Mouse (Mus musculus) spleen, adult 2 months (tissue): ENCODE data around the gene Dock7. TPM values are rescaled to one million over a fixed set of nuclear protein-coding genes. Genes with fewer than 3 reads are reported as not detected.
"Not testable (repeated sequence)": the region's sequence is repeated elsewhere in the genome, so short reads cannot be mapped to it uniquely, and the experiment has no call there.

ENCODE experiments used
- DNase-seq, 2 experiments: peaks; one replicate each; pipeline versions ENCODE4 v3.0.0 to v3.0.0-alpha.2; 2012 to 2021; ENCODE audit warnings: low spot score in 2 of 2, low read depth in 1 of 2
- H3K27ac ChIP-seq: fragments of 200-500 bp; 2 replicates; pipeline ENCODE4 v1.5.1; 2012; ENCODE audit warnings: low read length, inconsistent platforms; ENCODE audit not compliant: insufficient read depth
- H3K27me3 ChIP-seq: fragments of 200-500 bp; 2 replicates; pipeline ENCODE4 v1.6.1; 2012; ENCODE audit warnings: mild to moderate bottlenecking, moderate library complexity, low read length, inconsistent platforms; ENCODE audit not compliant: control insufficient read depth, insufficient read depth
- H3K36me3 ChIP-seq: fragments of 200-500 bp; 2 replicates; pipeline ENCODE4 v1.6.1; 2012; ENCODE audit warnings: mild to moderate bottlenecking, low read length, inconsistent platforms; ENCODE audit not compliant: control insufficient read depth, insufficient read depth
- H3K4me1 ChIP-seq: fragments of 200-500 bp; 2 replicates; pipeline ENCODE4 v1.6.1; 2011; ENCODE audit warnings: inconsistent platforms; ENCODE audit not compliant: control insufficient read depth, insufficient read depth, insufficient read length
- H3K4me3 ChIP-seq: fragments of 200-500 bp; 2 replicates; pipeline ENCODE4 v1.5.1; 2011; ENCODE audit warnings: mild to moderate bottlenecking, inconsistent platforms; ENCODE audit not compliant: insufficient read depth, insufficient read length; ENCODE audit errors: extremely low read depth
- CTCF ChIP-seq: fragments of 200-500 bp; IDR thresholded peaks from 2 replicates; pipeline ENCODE4 v1.5.1; 2011; ENCODE audit warnings: mild to moderate bottlenecking, inconsistent platforms; ENCODE audit not compliant: insufficient read depth, insufficient read length, insufficient replicate concordance; ENCODE audit errors: extremely low read depth
- POLR2A ChIP-seq: fragments of 200-500 bp; IDR thresholded peaks from 2 replicates; pipeline ENCODE4 v1.6.1; 2011; ENCODE audit warnings: low read depth, low read length, inconsistent platforms
- WGBS: fragments of 180-500 bp; shearing (Covaris S2); methylation state at CpG from one replicate; pipeline ENCODE4 v1.1.7; 2018; 5-methylcytosine and 5-hydroxymethylcytosine counted together
- polyA plus RNA-seq: library from polyadenylated mRNA; depleted of rRNA; stranded (reverse); fragments of >200 nt; gene quantifications from 2 replicates; pipeline ENCODE4 v1.2.3, GENCODE M21; 2012

Gene Dock7
- polyA plus RNA-seq, 1 experiment = 5.4 TPM

GRCm38 (mm10) chr4:99028377-99028776, 92.3 kb downstream of the Dock7 start:
- Histone ChIP-seq H3K27ac (no peak overlapping the region), H3K4me1 (no peaks in the 10 kb centered on the region), H3K36me3 (no peaks in the 10 kb centered on the region), H3K27me3 (no peaks in the 10 kb centered on the region), H3K4me3 (no peak overlapping the region)
- TF ChIP-seq POLR2A (no peak), CTCF (no peak)
- WGBS = 88% methylated on average over 5 of the region's 5 CpGs
- DNase-seq = no peak

GRCm38 (mm10) chr4:99022221-99022620, 98.5 kb downstream of the Dock7 start:
- Histone ChIP-seq H3K36me3 (no peaks in the 10 kb centered on the region), H3K27me3 (no peaks in the 10 kb centered on the region), H3K27ac (no peak overlapping the region), H3K4me1 (no peaks in the 10 kb centered on the region), H3K4me3 (no peak overlapping the region)
- WGBS = 93% methylated on average over 8 of the region's 8 CpGs
- DNase-seq = no peak
- no peak for TF ChIP-seq POLR2A
- TF ChIP-seq CTCF = no peak

- WGBS = 93% methylated on average over 4 of the region's 4 CpGs
- TF ChIP-seq POLR2A (no peak), CTCF (no peak)
These were observed 109.7 kb downstream of the Dock7 start for GRCm38 (mm10) chr4:99011039-99011438.

GRCm38 (mm10) chr4:99006319-99006718, 114.4 kb downstream of the Dock7 start:
- TF ChIP-seq POLR2A (no peak), CTCF (no peak)
- Histone ChIP-seq H3K4me1 (no peaks in the 10 kb centered on the region), H3K27me3 (no peaks in the 10 kb centered on the region), H3K36me3 (no peaks in the 10 kb centered on the region), H3K4me3 (no peak overlapping the region), H3K27ac (no peak overlapping the region)
- DNase-seq = no peak
- 44% methylated on average over 2 of the region's 2 CpGs for WGBS

More at GRCm38 (mm10) chr4:99011039-99011438, 109.7 kb downstream of the Dock7 start:
- Histone ChIP-seq H3K36me3 (no peaks in the 10 kb centered on the region), H3K27ac (no peak overlapping the region), H3K27me3 (no peaks in the 10 kb centered on the region), H3K4me3 (no peak overlapping the region), H3K4me1 (no peaks in the 10 kb centered on the region)
- DNase-seq = no peak

GRCm38 (mm10) chr4:99005574-99005973, 115.1 kb downstream of the Dock7 start:
- 81% methylated on average over 2 of the region's 2 CpGs for WGBS
- no peaks in the 10 kb centered on the region for H3K27me3 ChIP-seq
- no peaks in the 10 kb centered on the region for H3K4me1 ChIP-seq
- no peaks in the 10 kb centered on the region for H3K36me3 ChIP-seq
- TF ChIP-seq CTCF (no peak), POLR2A (no peak)
- H3K4me3 ChIP-seq = no peak overlapping the region
- no peak for DNase-seq
- H3K27ac ChIP-seq = no peak overlapping the region

- WGBS = 85% methylated on average over 4 of the region's 4 CpGs
- no peaks in the 10 kb centered on the region for H3K27me3 ChIP-seq
- DNase-seq = no peak
- no peak overlapping the region for H3K27ac ChIP-seq
- no peak for TF ChIP-seq POLR2A
- TF ChIP-seq CTCF = no peak
- no peaks in the 10 kb centered on the region for H3K4me1 ChIP-seq
- H3K36me3 ChIP-seq = no peaks in the 10 kb centered on the region
- no peak overlapping the region for H3K4me3 ChIP-seq
These were observed 127.2 kb downstream of the Dock7 start for GRCm38 (mm10) chr4:98993491-98993890.

GRCm38 (mm10) chr4:98984701-98985100, 136.0 kb downstream of the Dock7 start:
- TF ChIP-seq CTCF = no peak
- no peak for TF ChIP-seq POLR2A
- H3K27me3 ChIP-seq = no peaks in the 10 kb centered on the region
- DNase-seq = no peak
- H3K27ac ChIP-seq = no peak overlapping the region
- no peaks in the 10 kb centered on the region for H3K4me1 ChIP-seq
- 94% methylated on average over 8 of the region's 8 CpGs for WGBS
- no peak overlapping the region for H3K4me3 ChIP-seq
- H3K36me3 ChIP-seq = no peaks in the 10 kb centered on the region

- WGBS = 94% methylated on average over 3 of the region's 3 CpGs
- not testable (repeated sequence) for H3K4me1 ChIP-seq, H3K4me3 ChIP-seq, DNase-seq, H3K27ac ChIP-seq, H3K27me3 ChIP-seq, H3K36me3 ChIP-seq
These were observed 140.7 kb downstream of the Dock7 start for GRCm38 (mm10) chr4:98979976-98980375.
